Mouse (Mus musculus) CD4-positive, CD25-positive, alpha-beta regulatory T cell, adult 4 months (primary cell): ENCODE data around the gene Efcab6. TPM values are rescaled to one million over a fixed set of nuclear protein-coding genes. Genes with fewer than 3 reads are reported as not detected.

Experiments
- ATAC-seq: one replicate; pipeline ENCODE4 v1.8.0; 2017
- polyA plus RNA-seq, 2 experiments: library from polyadenylated mRNA; unstranded; fragments of 100-300 nt; shearing (Covaris generic); gene quantifications; one replicate each; pipeline ENCODE4 v1.2.1; 2017

Gene Efcab6
- polyA plus RNA-seq, 2 experiments from 2014 or later, result not detected

- no peak for ATAC-seq
These were observed 187.9 kb downstream of the Efcab6 start for GRCm38 (mm10) chr15:83877155-83877866.

GRCm38 (mm10) chr15:83870936-83871335 is 194.2 kb downstream of the Efcab6 start:
- ATAC-seq, result no peak

DNA sequence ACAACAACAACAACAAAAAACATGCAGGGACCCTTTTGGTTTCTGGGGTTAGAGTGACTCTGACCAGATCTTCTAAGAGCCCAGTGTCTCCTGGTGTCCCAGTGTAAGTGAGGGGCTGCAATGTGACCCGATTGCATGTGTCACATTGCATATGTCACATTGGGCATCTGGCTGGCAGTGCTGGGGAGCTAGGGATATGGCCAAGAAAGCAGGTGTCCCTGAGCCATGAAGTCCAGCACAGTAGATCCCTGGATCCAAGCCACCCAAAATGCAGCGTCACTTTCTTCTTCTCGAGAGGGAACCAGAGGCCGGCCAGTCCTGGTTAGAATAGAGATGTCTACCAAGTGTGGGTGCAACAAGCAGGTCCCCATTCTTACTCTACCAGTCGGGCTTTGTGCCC is 199.6 kb downstream of the Efcab6 start:
- no peak for ATAC-seq

- ATAC-seq, result no peak
These were observed 208.1 kb downstream of the Efcab6 start for GRCm38 (mm10) chr15:83857129-83857528.

- ATAC-seq, result no peak
These were observed 211.8 kb downstream of the Efcab6 start for GRCm38 (mm10) chr15:83853400-83853811.

DNA sequence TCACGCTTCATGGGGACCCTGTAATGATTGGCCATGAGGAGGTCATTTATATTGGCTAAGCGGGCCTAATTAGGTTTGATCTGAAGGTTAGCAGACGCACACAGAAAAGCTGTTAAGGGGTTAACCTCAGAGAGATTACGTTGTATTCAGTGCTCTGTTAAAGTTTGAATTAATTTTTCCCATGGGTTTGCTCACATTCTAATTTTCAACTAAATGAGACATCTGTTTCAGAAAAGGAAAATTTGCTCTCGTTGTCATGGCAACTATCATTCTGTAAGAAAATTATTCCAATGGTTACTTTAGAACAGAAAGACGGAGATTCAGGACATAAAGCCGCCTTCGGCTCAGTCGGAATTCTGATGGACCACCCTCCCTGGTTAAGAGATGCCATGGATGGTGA is 217.0 kb downstream of the Efcab6 start:
- no peak for ATAC-seq

DNA sequence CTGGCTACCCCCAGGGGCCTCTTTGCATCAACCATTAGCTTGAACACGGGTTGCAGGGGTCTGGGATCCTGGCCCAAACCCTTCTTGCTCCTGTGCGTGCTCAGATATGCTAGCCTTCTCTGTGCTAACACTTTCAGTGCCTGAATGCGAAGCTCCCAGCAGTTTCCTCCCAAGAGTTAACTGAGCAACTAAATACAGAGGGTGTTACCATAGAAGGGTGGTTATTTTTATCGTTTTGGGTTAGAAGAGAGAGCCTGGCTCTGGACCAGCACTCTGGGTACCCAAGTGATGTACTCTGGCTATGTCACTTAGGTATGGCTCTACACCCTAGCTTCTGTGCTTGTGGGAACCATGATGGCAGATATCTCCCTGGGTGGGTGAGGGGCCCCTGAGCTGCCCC is 217.7 kb downstream of the Efcab6 start:
- ATAC-seq, result no peak

DNA sequence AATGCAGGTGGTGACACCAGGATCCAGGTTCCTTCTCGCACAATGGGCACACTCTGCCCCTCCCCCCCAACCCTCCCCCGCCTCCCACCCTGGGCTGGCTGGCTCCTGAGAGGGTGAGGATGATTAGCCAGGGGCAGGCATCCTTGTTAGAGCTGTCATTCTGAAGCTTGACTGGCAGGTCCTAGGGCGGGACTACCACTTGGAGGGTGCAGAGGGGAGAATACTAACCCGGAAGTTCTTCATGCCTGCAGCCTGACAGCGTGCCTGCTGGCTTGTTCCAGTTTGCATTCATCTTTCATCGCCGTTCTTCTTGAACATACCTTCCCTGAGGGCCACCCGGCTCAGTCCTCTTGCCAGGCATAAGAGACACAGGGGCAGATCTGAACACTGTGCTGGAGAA is 218.6 kb downstream of the Efcab6 start:
- no peak for ATAC-seq

- no peak for ATAC-seq
These were observed 219.4 kb downstream of the Efcab6 start for GRCm38 (mm10) chr15:83845734-83846133.

DNA sequence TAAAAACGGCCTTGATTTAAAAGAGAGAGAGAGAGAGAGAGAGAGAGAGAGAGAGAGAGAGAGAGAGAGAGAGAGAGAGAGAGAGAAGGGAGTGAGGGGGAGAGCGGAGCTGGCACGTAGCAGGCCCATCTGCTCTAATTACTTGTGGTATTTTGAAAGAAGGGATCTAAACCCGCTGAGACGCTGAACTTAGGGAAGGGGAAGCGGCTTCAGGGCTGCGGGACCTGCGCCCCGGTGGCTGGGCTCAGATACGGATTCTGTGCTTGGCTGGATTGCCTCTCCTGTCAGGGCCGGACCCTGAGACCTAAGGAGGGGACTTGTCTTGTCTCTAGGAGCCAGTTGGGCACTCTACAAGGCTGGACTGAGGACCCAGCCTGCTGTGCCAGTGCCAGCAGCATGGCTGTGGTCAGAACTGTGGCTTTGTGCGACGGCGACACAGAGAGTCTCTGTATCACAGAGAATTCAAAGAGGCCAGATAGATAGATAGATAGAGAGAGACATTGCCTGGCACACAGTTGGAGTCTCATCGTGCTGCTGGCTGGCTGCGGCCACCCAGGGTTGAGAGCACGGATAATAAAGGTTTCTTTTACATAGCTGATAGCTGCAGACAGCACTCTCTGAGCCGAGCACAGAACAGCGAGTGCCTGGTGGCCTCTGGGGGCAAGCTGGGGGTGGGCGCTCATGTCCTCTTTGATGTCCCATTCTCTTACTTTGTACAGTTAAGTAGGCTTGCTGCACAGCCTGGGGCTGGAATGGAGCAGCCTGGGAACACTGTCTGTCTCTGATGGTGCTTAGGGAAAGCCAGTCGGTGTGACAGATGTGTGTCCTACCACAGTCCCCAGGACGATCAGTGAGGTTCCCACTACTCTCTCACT is 222.0 kb downstream of the Efcab6 start:
- no peak for ATAC-seq

- no peak for ATAC-seq
These were observed 222.8 kb downstream of the Efcab6 start for GRCm38 (mm10) chr15:83842419-83842818.

GRCm38 (mm10) chr15:83840950-83841719 is 224.0 kb downstream of the Efcab6 start:
- no peak for ATAC-seq

- ATAC-seq, result no peak
These were observed 232.9 kb downstream of the Efcab6 start for GRCm38 (mm10) chr15:83832265-83832664.

GRCm38 (mm10) chr15:83829226-83829625 is 236.0 kb downstream of the Efcab6 start:
- ATAC-seq, result no peak

GRCm38 (mm10) chr15:83828011-83828410 is 237.2 kb downstream of the Efcab6 start:
- no peak for ATAC-seq

Other genes with a start within 250 kb of the Efcab6 start
- not detected for gene Sult4a1, start 40.4 kb upstream of the Efcab6 start, polyA plus RNA-seq
- not detected for gene Pnpla5, start 57.8 kb upstream of the Efcab6 start, polyA plus RNA-seq
- gene Pnpla3, start 102.5 kb upstream of the Efcab6 start, polyA plus RNA-seq, result 1 to 10 TPM in 1 of 2 experiments, not detected in 1; 1.9 TPM
- 10 to 100 TPM; 44.3 to 56.1 TPM for gene Samm50, start 126.9 kb upstream of the Efcab6 start, polyA plus RNA-seq
- 1 to 10 TPM in 1 of 2 experiments, not detected in 1; 2.4 TPM for gene Parvb, start 166.7 kb upstream of the Efcab6 start, polyA plus RNA-seq